Mouse (Mus musculus): ENCODE data around the gene Copa.
A peak's percentile ranks its signal among the peaks of the same experiment; 100 is the strongest.

The Copa gene

GRCm38 (mm10) chr1:172148279-172148954 lies 66.1 kb downstream of the Copa start:
- peak; percentile 63 for DNase-seq

GRCm38 (mm10) chr1:172148955-172149815 lies 66.9 kb downstream of the Copa start:
- peak; percentile 18 for DNase-seq

- no peak for DNase-seq
These were observed 72.2 kb downstream of the Copa start for GRCm38 (mm10) chr1:172154536-172154935.

GRCm38 (mm10) chr1:172155518-172155917 lies 73.2 kb downstream of the Copa start:
- no peak for DNase-seq

GRCm38 (mm10) chr1:172159970-172160369 lies 77.6 kb downstream of the Copa start:
- no peak for DNase-seq

GRCm38 (mm10) chr1:172160508-172160907 lies 78.2 kb downstream of the Copa start:
- DNase-seq: no peak

- DNase-seq: peak; percentile 76
These were observed 79.7 kb downstream of the Copa start for GRCm38 (mm10) chr1:172162009-172162408.

- DNase-seq: no peak
These were observed 80.6 kb downstream of the Copa start for GRCm38 (mm10) chr1:172162959-172163358.

GRCm38 (mm10) chr1:172167911-172168310 lies 85.6 kb downstream of the Copa start:
- no peak for DNase-seq

GRCm38 (mm10) chr1:172169809-172170208 lies 87.5 kb downstream of the Copa start:
- DNase-seq: no peak

Measured in lung, postnatal 36 days (tissue).